Mouse (Mus musculus) testis, postnatal 14 days (tissue): Measurements from ENCODE around the gene Tst.
A peak's percentile ranks its signal among the peaks of the same experiment; 100 is the strongest.

Source experiments
- DNase-seq: peaks from one replicate; pipeline ENCODE4 v3.0.0; 2021; ENCODE audit warnings: low spot score

Gene Tst

DNA sequence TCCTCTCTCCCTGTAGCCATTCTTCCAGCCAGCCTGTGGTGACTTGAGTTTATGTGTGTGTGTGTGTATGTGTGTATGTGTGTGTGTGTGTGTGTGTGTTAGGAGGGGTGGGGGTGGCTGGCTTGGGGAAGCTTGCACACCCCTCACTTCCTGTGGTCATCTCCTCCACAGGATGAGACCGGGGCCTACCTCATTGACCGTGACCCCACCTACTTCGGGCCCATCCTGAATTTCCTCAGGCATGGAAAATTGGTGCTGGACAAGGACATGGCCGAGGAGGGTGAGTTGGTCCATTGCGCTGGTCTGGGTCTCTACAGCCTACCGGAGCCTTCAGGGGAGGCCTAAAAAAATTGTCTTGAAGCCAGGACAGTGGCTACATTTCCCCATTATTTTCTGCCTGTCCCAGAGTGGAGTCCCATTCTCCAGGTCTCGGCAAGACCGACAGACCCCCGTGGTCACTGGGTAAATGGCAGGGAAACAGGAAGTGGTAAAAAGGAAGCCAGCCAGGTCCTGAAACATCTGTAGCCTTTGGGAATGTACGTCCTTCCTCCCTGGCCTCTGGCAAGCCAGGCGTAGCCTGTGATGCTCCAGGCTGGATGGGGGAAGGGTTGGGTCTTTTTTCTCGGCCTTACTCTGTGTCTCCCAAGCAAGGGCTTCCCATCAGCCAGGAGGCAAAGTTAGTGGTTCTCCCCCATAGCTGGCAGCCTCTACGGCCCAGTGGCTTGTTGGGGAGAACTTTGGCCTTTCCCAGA is 24.3 kb upstream of the Tst start:
- DNase-seq: no peak

- DNase-seq: no peak
Measured at GRCm38 (mm10) chr15:78429139-78429459, 23.4 kb upstream of the Tst start.

DNA sequence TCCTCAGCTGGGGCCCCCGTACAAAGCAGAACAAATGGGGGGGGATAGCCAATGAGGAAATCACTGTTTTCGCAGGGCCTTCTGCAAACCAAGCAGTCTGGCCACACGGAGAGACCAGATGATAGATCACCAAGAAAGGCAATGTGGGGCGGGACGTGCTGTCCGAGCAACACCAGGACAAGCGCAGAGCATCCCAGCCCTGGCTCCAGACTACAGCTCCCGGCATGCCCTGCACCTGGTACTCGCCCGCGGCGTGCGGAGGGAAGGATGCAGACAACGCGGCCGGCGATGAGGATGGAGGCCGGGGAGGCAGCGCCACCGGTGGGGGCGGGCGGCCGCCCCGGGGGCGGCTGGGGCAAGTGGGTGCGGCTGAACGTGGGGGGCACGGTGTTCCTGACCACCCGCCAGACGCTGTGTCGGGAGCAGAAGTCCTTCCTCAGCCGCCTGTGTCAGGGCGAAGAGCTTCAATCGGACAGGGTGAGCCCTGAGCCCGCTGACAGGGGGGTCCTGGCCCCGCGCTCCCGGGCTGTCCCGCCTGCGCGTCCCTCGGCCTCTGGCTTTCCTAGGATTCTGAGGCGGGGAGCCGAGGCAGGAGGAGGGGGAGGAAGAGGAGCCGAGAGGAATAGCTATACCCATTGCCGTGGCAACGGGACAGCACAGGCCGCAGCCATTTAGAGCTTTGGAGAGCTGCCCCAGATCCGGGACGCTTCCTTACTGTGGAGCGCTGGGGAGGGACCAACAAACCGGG is 22.9 kb upstream of the Tst start, which contains the start of gene Kctd17:
Kctd17 (plus strand) TSS at position 174 of the 748 bp plus-strand sequence.
- peak; percentile 79 for DNase-seq

GRCm38 (mm10) chr15:78425230-78425629 is 19.5 kb upstream of the Tst start:
- DNase-seq: no peak

DNA sequence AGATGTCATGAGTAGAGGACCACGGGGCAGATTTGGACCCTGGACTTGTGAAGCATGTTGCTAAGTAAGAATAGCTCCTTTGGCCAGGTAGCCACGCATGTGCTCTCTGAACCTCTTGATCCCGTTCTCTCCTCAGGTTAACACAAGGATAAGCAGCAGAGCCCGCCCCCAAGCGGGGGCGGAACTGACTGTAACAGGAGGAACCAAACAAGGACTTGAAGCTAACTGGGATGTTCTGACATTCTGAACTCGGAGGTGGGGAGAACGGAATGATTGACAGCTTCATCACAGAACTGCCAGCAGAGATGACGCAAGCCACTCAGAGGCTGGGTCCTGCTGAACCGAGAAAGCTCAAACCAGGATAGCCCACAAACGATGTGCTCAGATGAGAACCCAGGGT is 18.8 kb upstream of the Tst start:
- no peak for DNase-seq

- peak; percentile 83 for DNase-seq
Measured at GRCm38 (mm10) chr15:78422046-78422956, 16.6 kb upstream of the Tst start.

- no peak for DNase-seq
Measured at GRCm38 (mm10) chr15:78420395-78420794, 14.7 kb upstream of the Tst start.

GRCm38 (mm10) chr15:78416937-78417336 is 11.2 kb upstream of the Tst start:
- peak; percentile 72 for DNase-seq

DNA sequence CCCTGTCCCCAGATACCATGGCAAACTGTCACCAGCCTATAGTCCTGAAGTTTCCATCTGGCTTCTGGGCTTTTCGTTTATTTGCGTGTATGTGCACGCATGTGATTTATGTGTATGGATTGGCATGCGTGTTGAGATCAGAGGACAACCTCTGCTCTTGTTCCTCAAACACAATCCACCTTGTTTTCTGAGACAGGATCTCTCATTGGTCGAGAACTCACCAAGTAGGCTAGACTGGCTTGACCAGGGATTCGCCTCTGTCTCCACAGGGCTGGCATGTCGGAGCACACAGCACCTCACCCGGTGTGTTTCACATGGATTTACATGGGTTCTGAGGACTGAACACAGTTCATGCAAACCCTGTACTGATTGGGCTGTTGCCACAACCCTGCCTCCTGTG is 8.4 kb upstream of the Tst start:
- no peak for DNase-seq

DNA sequence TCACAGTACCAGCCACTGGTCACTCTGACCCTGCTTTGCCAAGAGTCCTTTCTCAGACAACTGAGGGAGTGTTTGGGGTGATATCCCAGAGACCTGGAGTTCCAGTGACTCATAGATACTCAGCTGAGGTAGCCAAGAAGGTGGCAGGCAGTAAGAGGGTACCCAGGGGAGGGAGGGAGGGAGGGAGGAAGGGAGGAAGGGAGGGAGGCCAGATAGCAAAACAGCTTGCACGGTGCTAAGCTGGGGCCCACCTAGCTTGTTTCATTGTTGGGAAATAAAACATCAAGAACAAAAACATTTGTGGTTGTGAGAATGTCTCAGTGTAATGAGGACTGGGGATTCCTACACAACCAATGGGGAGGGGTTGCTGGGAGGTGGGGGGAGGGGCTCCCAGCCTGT is 8.0 kb upstream of the Tst start:
- no peak for DNase-seq

DNA sequence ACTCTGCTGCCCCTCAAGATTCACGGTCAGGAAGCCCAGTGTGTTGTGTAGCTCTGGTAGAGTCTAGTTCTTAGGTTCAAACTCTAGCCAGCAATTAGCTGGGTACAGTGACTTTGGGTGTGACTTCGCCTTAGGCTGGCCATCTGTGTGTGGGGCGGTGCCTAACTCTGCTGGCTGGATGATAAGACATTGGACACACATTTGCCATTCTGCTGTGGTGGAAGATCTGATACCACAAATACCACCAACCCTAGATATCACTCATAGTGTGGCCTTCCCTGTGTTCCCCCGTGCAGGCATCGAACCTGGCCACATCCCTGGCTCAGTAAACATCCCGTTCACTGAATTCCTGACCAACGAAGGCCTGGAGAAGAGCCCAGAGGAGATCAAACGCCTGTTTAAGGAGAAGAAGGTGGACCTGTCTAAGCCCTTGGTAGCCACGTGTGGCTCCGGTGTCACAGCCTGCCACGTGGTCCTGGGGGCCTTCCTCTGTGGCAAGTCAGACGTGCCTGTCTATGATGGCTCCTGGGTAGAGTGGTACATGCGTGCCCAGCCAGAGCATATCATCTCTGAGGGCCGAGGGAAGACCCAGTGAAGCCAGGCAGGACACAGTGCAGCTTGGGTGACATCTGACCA is 7.5 kb upstream of the Tst start:
- DNase-seq: no peak

GRCm38 (mm10) chr15:78409570-78410052 is 3.9 kb upstream of the Tst start:
- DNase-seq: no peak

GRCm38 (mm10) chr15:78406293-78406934 is 707 bp upstream of the Tst start, which contains the start of gene Mpst:
TSS of gene Mpst (plus strand) at chr15:78406416.
- DNase-seq: peak; percentile 82

- no peak for DNase-seq
Measured at GRCm38 (mm10) chr15:78405098-78405497, 609 bp downstream of the Tst start.

DNA sequence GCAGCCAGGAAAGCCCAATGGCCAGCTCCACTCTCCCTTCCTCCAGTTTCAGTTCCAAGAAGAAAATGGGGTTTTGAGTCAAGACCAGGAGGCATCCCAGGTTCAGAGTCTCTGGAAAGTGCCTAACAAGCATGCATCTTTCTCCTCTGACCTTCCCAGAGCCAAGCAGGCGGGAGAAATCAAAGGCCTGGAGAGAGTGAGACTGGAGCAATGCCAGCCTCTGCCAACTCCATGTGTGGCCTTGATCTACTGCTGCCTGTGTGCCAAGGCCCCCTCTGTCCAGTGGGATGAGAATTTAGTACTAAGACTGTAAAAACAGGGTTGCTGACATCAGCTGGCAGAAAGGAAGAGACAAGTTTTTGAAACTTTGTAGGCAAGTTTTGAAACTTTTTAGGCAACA is 1.8 kb downstream of the Tst start:
- peak; percentile 82 for DNase-seq

DNA sequence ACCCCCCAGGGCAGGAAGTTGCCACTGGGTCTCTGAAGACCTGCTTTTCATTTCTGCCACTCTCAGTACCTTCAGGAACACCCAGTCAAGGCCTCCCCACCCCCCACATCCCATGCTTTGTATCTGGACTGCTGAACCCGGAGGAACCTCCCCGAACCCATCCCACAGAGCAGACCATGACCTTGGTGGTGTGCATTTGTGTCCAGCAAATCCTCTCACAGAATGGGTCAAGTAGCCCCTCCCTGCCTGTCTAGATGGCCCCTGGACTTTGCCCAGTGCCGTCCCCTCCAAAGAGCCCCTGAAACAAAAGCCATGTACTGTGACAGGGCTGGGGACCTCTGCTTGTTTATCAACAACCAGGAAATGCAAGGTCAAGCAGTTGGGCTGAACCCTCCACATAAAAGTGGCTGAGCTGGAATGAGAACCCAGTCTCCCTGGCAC is 2.4 kb downstream of the Tst start:
- DNase-seq: peak; percentile 81

GRCm38 (mm10) chr15:78402423-78402822 is 3.3 kb downstream of the Tst start:
- peak; percentile 67 for DNase-seq

DNA sequence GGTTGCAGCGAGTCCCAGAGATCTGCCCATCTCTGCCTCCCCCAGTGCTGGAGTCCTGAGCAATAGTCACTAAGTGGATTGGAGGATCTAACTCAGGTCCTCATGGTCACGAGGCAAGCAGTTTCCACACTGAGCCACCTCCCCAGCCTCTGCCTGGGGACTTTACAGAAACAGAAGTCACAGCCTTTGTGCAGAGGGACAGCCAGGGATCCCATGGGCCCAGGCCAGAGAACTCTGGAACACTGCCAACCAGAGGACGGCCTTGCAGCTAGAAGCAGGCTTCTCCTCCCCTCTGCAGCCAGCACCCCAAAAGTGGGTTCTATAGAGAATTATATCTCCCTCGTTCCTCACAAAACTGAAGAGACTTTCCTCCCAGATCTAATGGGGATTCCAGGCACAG is 3.8 kb downstream of the Tst start:
- DNase-seq: peak; percentile 68

DNA sequence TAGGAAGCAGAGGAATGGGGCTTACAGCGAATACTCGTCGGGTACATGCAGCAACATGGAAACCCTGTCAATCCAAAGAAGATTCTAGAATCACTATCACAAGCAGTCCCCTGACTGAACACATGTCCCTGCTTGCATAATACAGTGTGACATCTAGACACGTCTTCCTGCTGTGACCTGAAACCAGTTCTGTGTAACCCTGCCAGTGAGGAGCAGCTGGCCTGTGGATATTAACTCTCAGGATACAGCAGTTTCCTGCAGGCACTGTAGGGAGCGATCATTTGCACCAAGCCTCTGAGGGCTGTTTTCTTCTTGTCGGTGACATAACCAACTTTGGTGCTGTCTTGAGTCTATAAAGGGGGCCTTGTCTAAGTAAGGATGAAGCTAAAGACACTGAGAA is 4.4 kb downstream of the Tst start:
- DNase-seq: no peak

- DNase-seq: no peak
Measured at GRCm38 (mm10) chr15:78395478-78395962, 10.2 kb downstream of the Tst start, which contains the start of gene Tex33. TSS of gene Tex33 (minus strand) at chr15:78395912.

- no peak for DNase-seq
Measured at GRCm38 (mm10) chr15:78390855-78391254, 14.9 kb downstream of the Tst start.
